Mouse (Mus musculus): ENCODE measurements around the gene Fars2. TPM values are rescaled to one million over a fixed set of nuclear protein-coding genes. Genes with fewer than 3 reads are reported as not detected.

Gene Fars2
- polyA plus RNA-seq, 1 experiment from 2014 or later: 31.7 TPM

DNA sequence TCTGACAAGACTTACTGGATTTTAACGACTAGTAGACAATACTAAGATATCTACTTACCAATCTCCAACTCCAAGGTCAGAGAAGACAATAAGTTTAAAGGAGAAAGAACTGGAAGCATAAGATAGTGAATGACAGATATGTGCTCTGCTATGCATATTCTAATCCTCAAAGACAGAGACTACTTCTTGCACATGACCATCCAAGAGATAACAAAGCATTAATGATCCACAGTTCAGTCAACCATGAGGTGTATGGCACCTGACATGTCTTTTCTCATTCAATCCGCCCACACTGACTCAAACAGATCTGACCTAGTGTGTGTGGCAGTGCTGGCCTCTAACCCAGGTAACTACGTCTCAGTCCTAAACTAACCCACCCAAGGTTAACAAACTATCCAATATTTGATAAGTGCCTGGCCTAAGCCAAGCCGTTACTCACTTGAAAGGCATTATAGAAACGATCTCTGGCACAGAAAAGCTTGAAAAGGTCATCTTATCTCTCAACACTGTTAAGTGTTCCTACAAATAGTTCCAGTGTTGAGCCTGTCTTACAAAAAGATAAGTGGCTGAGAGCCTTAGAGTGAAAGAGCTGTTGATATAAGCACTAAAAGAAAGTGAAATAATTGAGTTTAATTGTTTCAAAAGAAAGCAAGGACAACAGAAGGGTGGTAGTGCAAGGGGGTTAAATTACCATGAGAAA lies 20.4 kb upstream of the Fars2 start:
- 80% methylated on average over 5 of the region's 5 CpGs for WGBS
- ATAC-seq (ENCODE audit: low FRiP score, low TSS enrichment): no peak

DNA sequence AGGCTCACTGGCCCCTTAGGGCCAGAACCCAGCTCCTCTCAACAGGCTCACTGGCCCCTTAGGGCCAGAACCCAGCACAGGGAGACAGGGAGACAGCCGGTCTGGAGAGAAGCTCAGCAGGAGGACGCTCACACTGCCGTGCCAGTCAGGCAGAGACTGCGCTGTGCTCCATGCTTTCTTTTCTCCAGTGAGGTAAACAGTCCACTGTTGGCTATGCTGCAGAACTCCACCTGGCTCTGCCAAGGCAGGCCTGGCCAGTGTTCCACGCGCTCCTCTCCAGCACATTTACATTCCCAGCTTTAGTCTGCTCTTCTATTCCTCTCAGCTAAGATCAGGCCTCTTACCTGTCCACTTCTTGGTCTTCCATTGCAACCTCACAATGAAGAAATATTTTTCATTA lies 11.6 kb upstream of the Fars2 start:
- 89% methylated on average over 6 of the region's 6 CpGs for WGBS
- H3K27me3 ChIP-seq (ENCODE audit: control insufficient read depth, insufficient read depth, low read length): no peaks in the 10 kb centered on the region
- H3K4me1 ChIP-seq (ENCODE audit: control insufficient read depth, insufficient read depth, low read length): no peaks in the 10 kb centered on the region
- no peak overlapping the region for H3K4me2 ChIP-seq (replicated peaks; ENCODE audit: low read depth, low read length)
- ATAC-seq (ENCODE audit: low FRiP score, low TSS enrichment): no peak
- no peak overlapping the region for H3K27ac ChIP-seq (ENCODE audit: low read depth, low read length)
- no peaks in the 10 kb centered on the region for H3K36me3 ChIP-seq (ENCODE audit: control insufficient read depth, insufficient read depth, low read length)
- H3K9me3 ChIP-seq (ENCODE audit: control insufficient read depth, low read length): no peaks in the 10 kb centered on the region
- no peak overlapping the region for H3K4me3 ChIP-seq (ENCODE audit: low read length)
- no peak overlapping the region for H3K9ac ChIP-seq (ENCODE audit: low read depth, low read length)

More for the DNA sequence above, 20.4 kb upstream of the Fars2 start:
- Histone ChIP-seq H3K4me1 (ENCODE audit: control insufficient read depth, insufficient read depth, low read length) (no peaks in the 10 kb centered on the region), H3K4me3 (ENCODE audit: low read length) (no peak overlapping the region), H3K9ac (ENCODE audit: low read depth, low read length) (no peak overlapping the region), H3K4me2 (replicated peaks; ENCODE audit: low read depth, low read length) (no peak overlapping the region), H3K27me3 (ENCODE audit: control insufficient read depth, insufficient read depth, low read length) (no peaks in the 10 kb centered on the region), H3K36me3 (ENCODE audit: control insufficient read depth, insufficient read depth, low read length) (no peaks in the 10 kb centered on the region), H3K27ac (ENCODE audit: low read depth, low read length) (no peak overlapping the region), H3K9me3 (ENCODE audit: control insufficient read depth, low read length) (no peaks in the 10 kb centered on the region)

DNA sequence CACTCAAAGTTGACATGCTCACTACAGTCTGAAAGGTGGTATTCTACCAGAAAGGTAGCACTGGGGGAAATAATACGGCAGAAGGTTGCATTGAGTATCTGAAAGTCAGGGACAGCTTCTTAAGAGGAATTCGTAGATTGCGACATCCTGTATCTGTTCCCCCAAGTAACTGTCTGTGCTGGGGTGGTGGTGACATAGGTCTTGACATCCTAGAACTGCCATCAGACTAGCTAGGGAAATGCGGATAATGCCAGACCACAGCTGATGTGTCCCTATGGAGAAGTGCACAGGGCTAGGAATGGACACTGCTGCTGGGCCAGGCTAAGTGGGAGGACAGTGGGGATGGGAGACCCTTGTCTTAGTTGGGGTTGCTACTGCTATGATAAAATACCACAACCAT lies 8.7 kb upstream of the Fars2 start:
- ATAC-seq (ENCODE audit: low FRiP score, low TSS enrichment): no peak
- no peak overlapping the region for H3K4me2 ChIP-seq (replicated peaks; ENCODE audit: low read depth, low read length)
- no peak overlapping the region for H3K4me3 ChIP-seq (ENCODE audit: low read length)
- no peaks in the 10 kb centered on the region for H3K9me3 ChIP-seq (ENCODE audit: control insufficient read depth, low read length)
- H3K27me3 ChIP-seq (ENCODE audit: control insufficient read depth, insufficient read depth, low read length): no peaks in the 10 kb centered on the region
- H3K36me3 ChIP-seq (ENCODE audit: control insufficient read depth, insufficient read depth, low read length): no peaks in the 10 kb centered on the region
- H3K9ac ChIP-seq (ENCODE audit: low read depth, low read length): no peak overlapping the region
- no peak overlapping the region for H3K27ac ChIP-seq (ENCODE audit: low read depth, low read length)
- H3K4me1 ChIP-seq (ENCODE audit: control insufficient read depth, insufficient read depth, low read length): no peaks in the 10 kb centered on the region
- WGBS: 94% methylated on average over 4 of the region's 4 CpGs

DNA sequence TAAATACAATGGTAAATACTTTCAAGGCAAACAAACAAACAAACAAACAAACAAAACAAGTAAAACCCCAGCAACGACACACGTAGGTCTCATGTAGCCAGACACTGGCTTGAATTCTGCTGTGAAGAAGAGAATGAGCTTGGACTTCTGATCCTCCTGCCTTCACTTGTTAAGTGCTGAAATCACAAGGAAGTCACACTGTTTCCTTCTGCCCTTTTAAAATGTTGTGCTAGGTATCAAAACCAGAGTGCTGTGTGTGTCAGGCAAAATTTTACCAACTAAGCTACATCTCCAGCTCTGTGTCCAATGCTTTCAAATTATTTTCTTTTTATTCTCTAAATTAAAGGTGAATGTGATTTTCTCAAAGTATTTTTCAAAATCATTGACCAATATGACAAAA lies 5.9 kb upstream of the Fars2 start:
- H3K27me3 ChIP-seq (ENCODE audit: control insufficient read depth, insufficient read depth, low read length): no peaks in the 10 kb centered on the region
- H3K4me2 ChIP-seq (replicated peaks; ENCODE audit: low read depth, low read length): no peak overlapping the region
- H3K36me3 ChIP-seq (ENCODE audit: control insufficient read depth, insufficient read depth, low read length): no peaks in the 10 kb centered on the region
- H3K4me1 ChIP-seq (ENCODE audit: control insufficient read depth, insufficient read depth, low read length): no peaks in the 10 kb centered on the region
- 97% methylated on average over 2 of the region's 2 CpGs for WGBS
- H3K9me3 ChIP-seq (ENCODE audit: control insufficient read depth, low read length): no peaks in the 10 kb centered on the region
- no peak overlapping the region for H3K9ac ChIP-seq (ENCODE audit: low read depth, low read length)
- no peak overlapping the region for H3K4me3 ChIP-seq (ENCODE audit: low read length)
- H3K27ac ChIP-seq (ENCODE audit: low read depth, low read length): no peak overlapping the region
- ATAC-seq (ENCODE audit: low FRiP score, low TSS enrichment): no peak

DNA sequence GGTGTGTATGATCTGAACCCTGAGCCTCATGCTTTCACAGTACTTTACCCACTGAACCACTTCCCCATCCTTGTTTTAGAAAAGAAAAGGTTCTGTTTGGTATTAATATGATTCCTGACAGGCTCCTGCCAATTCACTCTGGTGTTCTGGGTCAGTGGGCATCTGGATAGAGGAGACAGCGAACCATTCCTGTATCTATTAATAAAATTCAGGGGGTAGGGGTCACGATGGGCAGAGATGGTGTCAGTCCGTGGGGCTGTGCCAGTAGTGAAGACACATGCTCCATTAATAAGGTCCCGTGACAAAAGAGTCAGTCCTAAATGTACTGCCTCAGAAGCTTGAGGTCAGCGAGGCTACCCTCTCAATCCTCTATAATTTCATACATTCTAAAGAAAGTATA lies 4.0 kb upstream of the Fars2 start:
- no peaks in the 10 kb centered on the region for H3K9me3 ChIP-seq (ENCODE audit: control insufficient read depth, low read length)
- no peaks in the 10 kb centered on the region for H3K36me3 ChIP-seq (ENCODE audit: control insufficient read depth, insufficient read depth, low read length)
- H3K9ac ChIP-seq (ENCODE audit: low read depth, low read length): no peak overlapping the region
- WGBS: 89% methylated on average over 5 of the region's 5 CpGs
- H3K4me3 ChIP-seq (ENCODE audit: low read length): no peak overlapping the region
- H3K27ac ChIP-seq (ENCODE audit: low read depth, low read length): no peak overlapping the region
- no peak for ATAC-seq (ENCODE audit: low FRiP score, low TSS enrichment)
- H3K4me1 ChIP-seq (ENCODE audit: control insufficient read depth, insufficient read depth, low read length): peaks cover 4% of the 10 kb centered on the region; the same call in 1 of the 2 replicates
- no peaks in the 10 kb centered on the region for H3K27me3 ChIP-seq (ENCODE audit: control insufficient read depth, insufficient read depth, low read length)
- H3K4me2 ChIP-seq (replicated peaks; ENCODE audit: low read depth, low read length): no peak overlapping the region

DNA sequence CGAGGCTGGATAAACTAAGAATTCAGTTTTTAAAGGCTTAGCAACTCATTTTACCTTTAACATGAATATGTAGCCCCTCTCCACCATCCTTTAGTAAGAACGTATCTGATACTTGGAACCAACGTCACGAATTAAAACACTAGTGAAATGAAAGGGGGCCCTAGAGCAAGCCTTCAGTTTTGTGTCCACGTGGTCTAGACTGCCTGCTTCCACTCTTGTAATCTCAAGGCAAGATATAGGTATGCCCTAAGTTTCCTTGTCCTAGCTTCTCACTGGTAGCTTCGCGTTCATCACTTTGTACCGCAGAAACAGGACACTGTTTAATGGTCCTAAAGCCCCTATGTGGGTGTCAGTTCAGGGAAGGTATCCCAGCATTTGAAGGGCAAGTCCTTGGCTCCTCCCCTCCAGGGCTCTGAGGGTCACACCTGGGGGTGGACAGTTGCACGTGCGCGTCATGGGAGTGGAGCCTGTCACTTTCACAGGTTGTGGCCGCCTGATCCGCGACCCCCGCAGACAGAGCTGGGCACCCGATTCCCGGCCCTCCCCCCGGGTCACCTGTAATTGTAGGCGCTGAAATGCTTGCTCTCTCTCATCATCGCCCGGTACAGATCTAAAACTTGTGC lies 581 bp upstream of the Fars2 start:
- peak overlapping the region; percentile 95; the same call in 1 of the 2 replicates for H3K27ac ChIP-seq (ENCODE audit: low read depth, low read length)
- 7% methylated on average over 21 of the region's 21 CpGs for WGBS
- no peaks in the 10 kb centered on the region for H3K9me3 ChIP-seq (ENCODE audit: control insufficient read depth, low read length)
- peak overlapping the region; percentile 59 for H3K4me3 ChIP-seq (ENCODE audit: low read length)
- no peaks in the 10 kb centered on the region for H3K36me3 ChIP-seq (ENCODE audit: control insufficient read depth, insufficient read depth, low read length)
- peak overlapping the region; percentile 81 for H3K4me2 ChIP-seq (replicated peaks; ENCODE audit: low read depth, low read length)
- peaks cover 4% of the 10 kb centered on the region; the same call in 1 of the 2 replicates for H3K4me1 ChIP-seq (ENCODE audit: control insufficient read depth, insufficient read depth, low read length)
- peak overlapping the region; percentile 76 for H3K9ac ChIP-seq (ENCODE audit: low read depth, low read length)
- H3K27me3 ChIP-seq (ENCODE audit: control insufficient read depth, insufficient read depth, low read length): no peaks in the 10 kb centered on the region
- peak; percentile 26 for ATAC-seq (ENCODE audit: low FRiP score, low TSS enrichment)

DNA sequence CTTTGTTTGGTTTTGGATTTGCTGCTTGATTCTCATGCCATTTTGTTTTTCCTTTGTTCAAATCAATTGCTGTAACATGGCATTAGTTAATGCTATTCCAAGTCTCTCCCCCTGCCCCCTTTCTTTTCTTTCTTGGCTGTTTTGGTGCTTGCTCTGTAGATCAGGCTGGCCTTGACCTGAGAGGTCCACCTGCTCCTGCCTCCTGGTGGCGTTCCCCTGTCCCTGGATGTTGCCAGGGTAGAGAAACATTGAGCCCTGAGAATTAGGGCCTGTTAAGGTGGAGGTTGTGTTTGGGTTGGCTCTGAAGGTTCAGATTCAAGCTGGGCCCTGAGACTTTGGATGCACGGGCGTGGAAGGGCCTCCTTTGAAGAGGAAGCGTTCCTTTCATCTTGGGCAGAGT lies 2.5 kb downstream of the Fars2 start:
- H3K4me2 ChIP-seq (replicated peaks; ENCODE audit: low read depth, low read length): no peak overlapping the region
- ATAC-seq (ENCODE audit: low FRiP score, low TSS enrichment): no peak
- H3K27me3 ChIP-seq (ENCODE audit: control insufficient read depth, insufficient read depth, low read length): no peaks in the 10 kb centered on the region
- no peaks in the 10 kb centered on the region for H3K9me3 ChIP-seq (ENCODE audit: control insufficient read depth, low read length)
- no peaks in the 10 kb centered on the region for H3K36me3 ChIP-seq (ENCODE audit: control insufficient read depth, insufficient read depth, low read length)
- no peak overlapping the region for H3K9ac ChIP-seq (ENCODE audit: low read depth, low read length)
- peaks cover 4% of the 10 kb centered on the region; the same call in 1 of the 2 replicates for H3K4me1 ChIP-seq (ENCODE audit: control insufficient read depth, insufficient read depth, low read length)
- WGBS: 75% methylated on average over 4 of the region's 4 CpGs
- H3K4me3 ChIP-seq (ENCODE audit: low read length): no peak overlapping the region
- H3K27ac ChIP-seq (ENCODE audit: low read depth, low read length): no peak overlapping the region

DNA sequence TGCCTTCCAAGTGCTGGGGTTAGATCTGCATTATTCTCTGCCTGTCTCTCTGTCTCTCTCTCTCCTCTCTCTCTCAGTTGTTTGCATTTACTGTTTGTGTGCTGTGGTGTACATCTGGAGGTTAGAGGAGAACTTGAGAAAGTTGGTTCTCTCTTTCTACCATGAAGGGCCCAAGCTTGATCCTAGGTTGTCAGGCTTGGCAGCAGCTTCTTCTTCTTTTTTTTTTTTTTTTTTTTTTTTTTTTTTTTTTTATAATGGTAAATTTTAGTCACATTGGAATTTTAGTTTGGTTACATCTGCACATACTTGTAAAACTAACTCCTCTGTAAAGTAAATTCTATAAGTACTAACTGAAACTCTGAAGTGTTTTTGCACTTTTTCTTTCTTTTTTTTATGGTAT lies 3.4 kb downstream of the Fars2 start:
- Histone ChIP-seq H3K9me3 (ENCODE audit: control insufficient read depth, low read length) (no peaks in the 10 kb centered on the region), H3K4me3 (ENCODE audit: low read length) (no peak overlapping the region), H3K27me3 (ENCODE audit: control insufficient read depth, insufficient read depth, low read length) (no peaks in the 10 kb centered on the region), H3K27ac (ENCODE audit: low read depth, low read length) (no peak overlapping the region), H3K36me3 (ENCODE audit: control insufficient read depth, insufficient read depth, low read length) (no peaks in the 10 kb centered on the region), H3K9ac (ENCODE audit: low read depth, low read length) (no peak overlapping the region), H3K4me2 (replicated peaks; ENCODE audit: low read depth, low read length) (no peak overlapping the region), H3K4me1 (ENCODE audit: control insufficient read depth, insufficient read depth, low read length) (peaks cover 4% of the 10 kb centered on the region; the same call in 1 of the 2 replicates)
- ATAC-seq (ENCODE audit: low FRiP score, low TSS enrichment): no peak

DNA sequence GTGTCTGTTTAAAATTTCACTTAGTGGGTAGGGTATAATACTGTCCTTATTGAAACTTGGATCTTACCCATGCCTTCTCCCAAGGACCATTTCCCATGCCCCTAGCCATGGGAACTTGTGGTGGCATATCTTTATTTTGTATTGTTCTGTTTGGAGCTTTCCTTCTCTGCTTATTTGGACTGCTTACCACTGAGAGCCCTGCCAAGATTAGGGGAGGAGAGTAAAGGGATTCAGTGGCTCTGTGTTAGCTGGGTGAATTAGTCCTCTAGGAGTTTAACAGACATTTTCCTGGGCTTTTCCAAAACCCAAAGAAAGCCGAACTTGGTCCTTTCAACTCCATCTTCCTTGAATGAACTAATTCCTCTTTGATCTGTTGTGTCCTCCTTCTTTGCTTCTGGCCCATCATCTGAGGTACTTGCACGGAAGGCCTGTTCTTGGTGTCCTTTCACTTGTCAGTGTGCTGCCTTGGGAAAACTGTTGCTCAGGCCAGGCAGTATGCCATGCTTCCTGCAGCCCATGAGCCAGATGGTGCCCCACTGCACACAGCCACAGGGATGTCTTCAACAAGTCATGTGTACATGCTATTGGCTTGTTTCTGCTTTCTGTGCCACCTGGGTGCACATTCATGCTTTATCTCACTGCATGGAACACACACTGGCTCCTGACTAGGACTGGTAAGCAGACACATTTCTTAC lies 12.3 kb downstream of the Fars2 start:
- no peak for ATAC-seq (ENCODE audit: low FRiP score, low TSS enrichment)
- H3K4me1 ChIP-seq (ENCODE audit: control insufficient read depth, insufficient read depth, low read length): no peaks in the 10 kb centered on the region
- H3K27ac ChIP-seq (ENCODE audit: low read depth, low read length): no peak overlapping the region
- no peaks in the 10 kb centered on the region for H3K27me3 ChIP-seq (ENCODE audit: control insufficient read depth, insufficient read depth, low read length)
- no peaks in the 10 kb centered on the region for H3K36me3 ChIP-seq (ENCODE audit: control insufficient read depth, insufficient read depth, low read length)
- H3K4me3 ChIP-seq (ENCODE audit: low read length): no peak overlapping the region
- 85% methylated on average over 2 of the region's 2 CpGs for WGBS
- no peak overlapping the region for H3K9ac ChIP-seq (ENCODE audit: low read depth, low read length)
- H3K9me3 ChIP-seq (ENCODE audit: control insufficient read depth, low read length): no peaks in the 10 kb centered on the region
- H3K4me2 ChIP-seq (replicated peaks; ENCODE audit: low read depth, low read length): no peak overlapping the region
